Mouse (Mus musculus): ENCODE measurements at regions not wholly inside any gene's neighbourhood (a gene's known extent, or its start where the extent isn't known, plus 50 kb on each side); places are given as distances from the start of the nearest gene placed in this dataset.

GRCm38 (mm10) chr5:16489803-16490202 is 63.5 kb upstream of the Hgf start:
- no peak for TF ChIP-seq CTCF (IDR thresholded peaks at IDR 0.05; ENCODE audit: extremely low read depth, insufficient read depth, low read length)
- TF ChIP-seq POLR2A (IDR thresholded peaks at IDR 0.05; ENCODE audit: extremely low read depth, insufficient read depth, low read length): no peak
